Mouse (Mus musculus): ENCODE results near the gene Alg2. TPM values are rescaled to one million over a fixed set of nuclear protein-coding genes. Genes with fewer than 3 reads are reported as not detected.

Gene Alg2
- total RNA-seq, 2 experiments from 2014 or later, result 17.2 to 20.1 TPM

Other genes starting within 250 kb of the Alg2 start
- 10 to 100 TPM; 24.3 to 30.5 TPM for gene Tgfbr1, start 121.1 kb downstream of the Alg2 start, total RNA-seq (2021)
- 10 to 100 TPM; 56.2 to 57.2 TPM for gene Sec61b, start 325 bp upstream of the Alg2 start, total RNA-seq (2021)